Mouse (Mus musculus): ENCODE measurements around the gene A630001G21Rik. TPM values are rescaled to one million over a fixed set of nuclear protein-coding genes. Genes with fewer than 3 reads are reported as not detected.

The A630001G21Rik gene
- polyA plus RNA-seq, 1 experiment from 2014 or later, result 0.19 TPM

DNA sequence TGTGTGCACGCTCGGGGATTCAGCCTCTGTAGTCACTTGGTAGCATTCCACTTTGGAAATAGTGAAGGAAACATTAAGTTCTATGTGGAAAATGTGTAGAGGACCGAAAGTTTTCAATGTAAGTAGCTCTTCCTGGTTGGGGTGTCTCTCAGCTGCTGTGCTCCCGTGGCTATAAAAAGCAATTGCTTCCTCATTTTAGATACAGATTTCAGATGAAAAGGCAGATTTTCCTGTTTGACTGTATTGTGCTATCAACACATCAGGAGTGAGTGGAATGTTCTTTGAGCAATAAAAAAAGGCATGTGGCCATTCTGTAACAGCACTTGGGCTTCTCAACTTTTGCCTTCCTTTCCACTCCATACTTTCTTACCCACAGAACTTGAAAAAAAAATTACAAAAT, 30.8 kb upstream of the A630001G21Rik start:
- Histone ChIP-seq H3K27me3 (ENCODE audit: control insufficient read depth, insufficient read depth, low read depth, low read length) (no peaks in the 10 kb centered on the region), H3K4me1 (ENCODE audit: control insufficient read depth, insufficient read depth, low read length) (peaks cover 3% of the 10 kb centered on the region; the same call in 1 of the 2 replicates), H3K9ac (ENCODE audit: low read depth, low read length) (no peak overlapping the region), H3K4me2 (ENCODE audit: low read length) (no peak overlapping the region), H3K36me3 (ENCODE audit: control insufficient read depth, insufficient read depth, low read length) (no peaks in the 10 kb centered on the region), H3K4me3 (ENCODE audit: low read depth, low read length) (no peak overlapping the region), H3K9me3 (replicated peaks; ENCODE audit: control insufficient read depth, low read length, poor library complexity, severe bottlenecking) (no peaks in the 10 kb centered on the region), H3K27ac (ENCODE audit: low read length) (no peak overlapping the region)
- WGBS, result 80% methylated on average over 4 of the region's 4 CpGs
- no peak for ATAC-seq

DNA sequence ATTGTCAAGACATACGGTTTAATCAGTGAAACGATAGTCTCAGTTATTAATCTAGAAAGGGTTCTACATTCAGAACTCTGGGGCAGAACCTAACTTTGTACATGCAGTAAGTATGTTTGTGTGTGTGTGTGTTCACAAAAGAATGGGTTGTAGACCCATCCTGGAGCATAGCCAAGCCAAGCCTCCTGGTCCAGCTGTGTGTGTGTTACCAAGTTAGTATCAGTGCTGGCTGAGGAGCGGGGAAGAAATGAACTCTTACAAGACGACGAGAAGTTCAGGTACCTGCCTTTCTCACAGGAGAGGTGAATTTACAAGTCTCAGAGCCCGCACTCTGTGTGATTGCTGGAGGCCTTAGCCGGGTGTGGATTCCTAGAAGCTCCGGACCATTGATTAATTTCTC, 26.1 kb upstream of the A630001G21Rik start:
- Histone ChIP-seq H3K4me1 (ENCODE audit: control insufficient read depth, insufficient read depth, low read length) (peaks cover 5% of the 10 kb centered on the region; the same call in 1 of the 2 replicates), H3K9ac (ENCODE audit: low read depth, low read length) (no peak overlapping the region), H3K4me3 (ENCODE audit: low read depth, low read length) (no peak overlapping the region), H3K27me3 (ENCODE audit: control insufficient read depth, insufficient read depth, low read depth, low read length) (no peaks in the 10 kb centered on the region), H3K9me3 (replicated peaks; ENCODE audit: control insufficient read depth, low read length, poor library complexity, severe bottlenecking) (no peaks in the 10 kb centered on the region), H3K36me3 (ENCODE audit: control insufficient read depth, insufficient read depth, low read length) (no peaks in the 10 kb centered on the region), H3K27ac (ENCODE audit: low read length) (no peak overlapping the region), H3K4me2 (ENCODE audit: low read length) (no peak overlapping the region)
- ATAC-seq, result no peak
- WGBS, result 95% methylated on average over 8 of the region's 8 CpGs

DNA sequence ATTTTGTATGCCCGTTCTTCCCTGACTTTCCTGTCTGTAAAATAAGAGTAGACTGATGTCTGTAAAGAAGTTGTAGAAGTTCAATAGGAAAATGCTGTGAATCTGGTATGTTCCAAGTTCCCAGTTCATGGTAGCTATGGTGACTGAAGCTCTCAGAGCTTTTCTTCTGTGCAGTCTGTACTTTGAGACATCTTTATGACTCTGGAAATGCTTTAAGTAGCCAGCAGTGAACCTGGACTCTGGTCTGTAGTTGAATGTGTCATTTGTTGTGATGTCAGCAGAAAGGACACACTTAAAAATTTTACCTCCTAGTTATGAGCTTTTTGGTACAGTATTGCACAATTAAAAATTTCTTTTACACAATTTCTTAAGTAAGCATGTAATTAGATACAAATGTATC, 24.1 kb upstream of the A630001G21Rik start:
- Histone ChIP-seq H3K27ac (ENCODE audit: low read length) (no peak overlapping the region), H3K9ac (ENCODE audit: low read depth, low read length) (no peak overlapping the region), H3K4me3 (ENCODE audit: low read depth, low read length) (no peak overlapping the region), H3K9me3 (replicated peaks; ENCODE audit: control insufficient read depth, low read length, poor library complexity, severe bottlenecking) (no peaks in the 10 kb centered on the region), H3K36me3 (ENCODE audit: control insufficient read depth, insufficient read depth, low read length) (no peaks in the 10 kb centered on the region), H3K27me3 (ENCODE audit: control insufficient read depth, insufficient read depth, low read depth, low read length) (no peaks in the 10 kb centered on the region), H3K4me1 (ENCODE audit: control insufficient read depth, insufficient read depth, low read length) (peaks cover 8% of the 10 kb centered on the region; the same call in 1 of the 2 replicates), H3K4me2 (ENCODE audit: low read length) (no peak overlapping the region)
- WGBS, result 87% methylated on average over 1 of the region's 1 CpGs
- no peak for ATAC-seq

DNA sequence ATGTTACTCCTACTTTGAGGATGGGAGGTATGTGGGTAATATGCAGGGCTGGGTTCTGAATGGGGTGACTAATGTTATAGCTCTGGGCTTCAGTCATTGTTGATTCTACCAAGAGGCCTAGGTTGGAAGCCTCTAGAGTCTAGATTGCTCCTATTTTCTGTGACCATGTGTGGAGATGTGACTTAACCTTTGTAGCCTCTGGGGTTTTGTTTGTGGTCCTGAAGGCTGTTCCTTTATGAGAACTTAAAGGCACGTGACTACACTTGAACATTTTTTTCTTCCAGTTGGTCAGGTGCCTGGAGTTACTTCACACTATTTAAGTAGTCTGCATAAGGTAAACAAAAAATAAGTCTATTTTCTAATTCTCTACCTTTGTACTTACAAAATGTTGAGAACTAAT, 21.3 kb upstream of the A630001G21Rik start:
- H3K27me3 ChIP-seq (ENCODE audit: control insufficient read depth, insufficient read depth, low read depth, low read length), result no peaks in the 10 kb centered on the region
- no peaks in the 10 kb centered on the region for H3K36me3 ChIP-seq (ENCODE audit: control insufficient read depth, insufficient read depth, low read length)
- H3K4me1 ChIP-seq (ENCODE audit: control insufficient read depth, insufficient read depth, low read length), result peaks cover 19% of the 10 kb centered on the region
- no peak overlapping the region for H3K27ac ChIP-seq (ENCODE audit: low read length)
- no peak overlapping the region for H3K9ac ChIP-seq (ENCODE audit: low read depth, low read length)
- WGBS, result 89% methylated on average over 1 of the region's 1 CpGs
- H3K9me3 ChIP-seq (replicated peaks; ENCODE audit: control insufficient read depth, low read length, poor library complexity, severe bottlenecking), result no peaks in the 10 kb centered on the region
- H3K4me3 ChIP-seq (ENCODE audit: low read depth, low read length), result no peak overlapping the region
- H3K4me2 ChIP-seq (ENCODE audit: low read length), result no peak overlapping the region
- no peak for ATAC-seq

DNA sequence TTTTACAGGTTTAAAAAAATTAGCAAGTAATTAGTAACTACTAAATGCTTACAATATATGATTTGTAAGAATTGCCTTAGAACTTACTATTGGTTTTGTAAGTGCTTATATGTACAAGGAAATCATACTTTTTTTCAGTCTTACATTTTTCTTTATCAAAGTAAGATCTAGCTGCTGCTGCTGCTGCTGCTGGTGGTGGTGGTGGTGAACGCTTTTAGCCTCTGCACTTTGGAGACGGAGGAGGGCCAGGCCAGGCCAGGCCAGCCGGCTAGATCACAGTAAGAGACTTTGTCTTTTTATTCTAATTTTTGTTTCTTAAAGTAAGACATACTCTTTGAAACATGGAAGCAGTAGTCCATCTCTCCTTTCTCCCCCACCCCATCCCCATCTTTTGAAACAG, 16.8 kb upstream of the A630001G21Rik start:
- H3K36me3 ChIP-seq (ENCODE audit: control insufficient read depth, insufficient read depth, low read length), result no peaks in the 10 kb centered on the region
- no peak overlapping the region for H3K9ac ChIP-seq (ENCODE audit: low read depth, low read length)
- no peak overlapping the region for H3K4me3 ChIP-seq (ENCODE audit: low read depth, low read length)
- no peak overlapping the region for H3K27ac ChIP-seq (ENCODE audit: low read length)
- no peaks in the 10 kb centered on the region for H3K9me3 ChIP-seq (replicated peaks; ENCODE audit: control insufficient read depth, low read length, poor library complexity, severe bottlenecking)
- H3K4me2 ChIP-seq (ENCODE audit: low read length), result peak overlapping the region; percentile 26
- peaks cover 19% of the 10 kb centered on the region for H3K4me1 ChIP-seq (ENCODE audit: control insufficient read depth, insufficient read depth, low read length)
- WGBS, result 54% methylated on average over 3 of the region's 3 CpGs
- no peak for ATAC-seq
- H3K27me3 ChIP-seq (ENCODE audit: control insufficient read depth, insufficient read depth, low read depth, low read length), result no peaks in the 10 kb centered on the region

DNA sequence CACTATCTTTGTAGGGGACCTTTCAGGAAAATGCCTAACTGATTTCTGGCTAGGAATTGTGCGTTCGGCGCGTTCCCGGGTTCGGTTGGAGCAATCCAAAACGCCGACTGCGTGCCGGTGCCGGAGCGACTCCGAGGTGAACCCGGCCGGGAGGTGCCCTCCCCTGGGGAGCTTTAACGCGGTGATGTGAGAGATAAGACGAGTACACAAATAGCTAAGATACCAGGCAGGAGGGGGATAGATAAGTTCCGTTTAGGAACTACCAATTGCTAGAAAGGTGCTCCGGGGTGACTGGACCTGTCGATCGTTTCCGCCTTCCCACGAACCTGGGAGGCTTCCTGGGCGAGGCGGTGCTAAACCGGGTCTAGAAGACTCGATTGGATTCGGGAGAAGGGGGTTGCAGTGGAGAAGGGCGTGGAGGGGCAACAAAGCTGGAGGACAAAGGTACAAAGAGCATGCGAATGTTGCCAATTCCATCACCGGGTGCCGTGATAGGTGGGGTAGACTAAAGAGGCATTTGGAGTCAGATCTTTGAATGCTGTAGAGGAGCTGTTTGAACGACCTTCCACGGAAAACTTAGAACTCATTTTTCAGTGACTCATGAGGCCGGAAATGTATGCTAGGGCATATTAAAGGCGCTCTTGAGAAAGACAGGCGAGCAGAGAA, 15.8 kb upstream of the A630001G21Rik start:
- Histone ChIP-seq H3K4me3 (ENCODE audit: low read depth, low read length) (peak overlapping the region; percentile 100), H3K9me3 (replicated peaks; ENCODE audit: control insufficient read depth, low read length, poor library complexity, severe bottlenecking) (no peaks in the 10 kb centered on the region), H3K4me2 (ENCODE audit: low read length) (peak overlapping the region; percentile 80), H3K27me3 (ENCODE audit: control insufficient read depth, insufficient read depth, low read depth, low read length) (no peaks in the 10 kb centered on the region), H3K4me1 (ENCODE audit: control insufficient read depth, insufficient read depth, low read length) (peaks cover 19% of the 10 kb centered on the region), H3K9ac (ENCODE audit: low read depth, low read length) (peak overlapping the region; percentile 98), H3K36me3 (ENCODE audit: control insufficient read depth, insufficient read depth, low read length) (no peaks in the 10 kb centered on the region), H3K27ac (ENCODE audit: low read length) (peak overlapping the region; percentile 93)
- WGBS, result under 1% methylated on average over 38 of the region's 38 CpGs
- ATAC-seq, result peak; percentile 7

DNA sequence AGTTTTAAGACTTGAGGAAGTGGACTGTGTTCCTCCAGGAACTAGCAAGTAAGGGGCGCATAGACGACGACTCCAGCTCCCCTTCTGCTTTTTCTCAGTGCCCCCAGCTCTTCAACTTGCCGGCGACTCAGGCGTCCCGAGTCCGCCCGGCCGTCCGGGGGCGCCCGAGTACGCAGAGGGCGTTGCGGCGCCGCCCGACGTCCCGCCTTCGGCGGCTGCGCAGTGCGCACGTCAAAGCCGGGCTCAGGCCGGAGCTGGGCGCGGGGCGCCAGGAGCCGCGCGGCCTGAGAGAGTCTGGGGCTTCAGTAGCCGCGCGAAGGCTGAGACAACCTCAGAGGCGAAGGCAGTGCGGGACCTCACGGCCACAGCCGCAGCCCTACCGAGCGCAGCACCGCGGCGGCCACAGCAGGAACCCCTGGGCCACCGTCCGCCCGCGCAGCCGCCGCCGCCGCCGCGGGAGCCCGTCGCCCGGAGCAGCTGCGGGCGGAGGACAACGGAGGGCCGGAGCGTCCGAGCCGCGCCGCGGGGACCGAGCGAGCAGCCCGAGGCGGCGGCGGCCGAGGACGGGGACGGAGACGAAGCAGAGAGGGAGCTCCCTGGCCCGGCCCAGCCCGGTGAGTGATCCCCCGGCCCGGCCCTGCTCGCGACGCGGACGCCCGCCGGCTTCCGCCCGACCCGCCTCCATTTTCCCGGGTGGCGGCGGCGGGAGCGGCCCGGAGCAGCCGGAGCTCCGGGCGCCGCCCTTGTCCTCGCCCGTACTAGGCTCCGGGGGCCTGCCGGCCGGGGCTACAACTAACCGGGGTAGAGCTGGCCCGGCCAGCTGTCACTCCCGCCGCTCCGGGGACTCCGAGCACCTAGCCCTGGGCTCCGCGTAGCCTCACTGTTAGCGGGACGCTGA, 15.0 kb upstream of the A630001G21Rik start, which contains the start of gene Cab39:
TSS of gene Cab39 (plus strand) at position 234 of the 898 bp plus-strand sequence.
- H3K27ac ChIP-seq (ENCODE audit: low read length), result peak within 1 kb of the TSS; percentile 93
- H3K4me2 ChIP-seq (ENCODE audit: low read length), result peak within 1 kb of the TSS; percentile 80
- H3K9me3 ChIP-seq (replicated peaks; ENCODE audit: control insufficient read depth, low read length, poor library complexity, severe bottlenecking), result no peaks in the 10 kb centered on the region
- WGBS, result under 1% methylated on average over 88 of the region's 118 CpGs
- H3K4me3 ChIP-seq (ENCODE audit: low read depth, low read length), result peak within 1 kb of the TSS; percentile 100
- H3K36me3 ChIP-seq (ENCODE audit: control insufficient read depth, insufficient read depth, low read length), result no peaks in the 10 kb centered on the region
- no peaks in the 10 kb centered on the region for H3K27me3 ChIP-seq (ENCODE audit: control insufficient read depth, insufficient read depth, low read depth, low read length)
- ATAC-seq, result peak; percentile 96
- H3K9ac ChIP-seq (ENCODE audit: low read depth, low read length), result peak within 1 kb of the TSS; percentile 98
- H3K4me1 ChIP-seq (ENCODE audit: control insufficient read depth, insufficient read depth, low read length), result peaks cover 17% of the 10 kb centered on the region

DNA sequence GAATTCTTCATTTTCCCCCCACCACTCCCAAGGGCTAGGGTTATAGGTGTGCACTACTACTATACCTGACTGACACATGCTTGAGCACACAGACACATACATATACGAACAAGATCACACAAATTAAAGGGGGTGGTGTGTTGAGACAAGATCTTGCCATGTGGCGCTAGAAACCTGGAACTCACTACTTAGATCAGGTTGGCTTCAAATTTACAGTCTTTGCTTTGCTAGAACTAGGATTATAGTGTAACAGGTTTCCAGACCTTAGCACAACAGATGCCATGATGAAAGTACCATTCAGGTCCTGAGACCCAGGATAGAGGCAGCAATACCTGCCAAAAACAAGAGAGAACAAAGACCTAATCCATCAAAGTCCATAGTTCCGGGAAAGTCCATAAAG, 13.0 kb upstream of the A630001G21Rik start:
- Histone ChIP-seq H3K4me3 (ENCODE audit: low read depth, low read length) (no peak overlapping the region), H3K4me1 (ENCODE audit: control insufficient read depth, insufficient read depth, low read length) (peaks cover 11% of the 10 kb centered on the region), H3K9ac (ENCODE audit: low read depth, low read length) (no peak overlapping the region), H3K36me3 (ENCODE audit: control insufficient read depth, insufficient read depth, low read length) (no peaks in the 10 kb centered on the region), H3K9me3 (replicated peaks; ENCODE audit: control insufficient read depth, low read length, poor library complexity, severe bottlenecking) (no peaks in the 10 kb centered on the region), H3K27ac (ENCODE audit: low read length) (no peak overlapping the region), H3K27me3 (ENCODE audit: control insufficient read depth, insufficient read depth, low read depth, low read length) (no peaks in the 10 kb centered on the region), H3K4me2 (ENCODE audit: low read length) (no peak overlapping the region)
- WGBS, result 83% methylated on average over 3 of the region's 3 CpGs
- no peak for ATAC-seq

DNA sequence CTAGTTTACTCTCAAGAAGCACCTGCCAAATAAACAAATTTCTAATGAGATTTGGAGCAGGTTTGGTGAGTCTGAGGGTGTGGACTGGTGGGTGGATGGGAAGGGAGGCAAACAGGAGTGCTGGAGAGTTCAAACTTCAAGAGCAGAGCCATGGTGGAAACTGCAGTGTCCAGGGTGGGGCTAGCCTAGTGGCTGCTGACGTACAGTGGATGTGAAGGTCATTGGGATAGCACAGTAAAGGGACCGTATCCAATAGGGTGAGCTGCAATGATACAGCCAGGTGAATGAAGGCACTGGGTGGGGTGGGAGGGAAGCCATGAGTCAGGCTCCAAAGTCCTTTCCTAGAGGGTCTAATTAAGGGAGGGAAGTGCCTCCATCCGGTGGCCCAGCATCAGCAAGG, 12.1 kb upstream of the A630001G21Rik start:
- Histone ChIP-seq H3K4me1 (ENCODE audit: control insufficient read depth, insufficient read depth, low read length) (peaks cover 7% of the 10 kb centered on the region), H3K9ac (ENCODE audit: low read depth, low read length) (no peak overlapping the region), H3K27me3 (ENCODE audit: control insufficient read depth, insufficient read depth, low read depth, low read length) (no peaks in the 10 kb centered on the region), H3K36me3 (ENCODE audit: control insufficient read depth, insufficient read depth, low read length) (no peaks in the 10 kb centered on the region), H3K9me3 (replicated peaks; ENCODE audit: control insufficient read depth, low read length, poor library complexity, severe bottlenecking) (no peaks in the 10 kb centered on the region), H3K27ac (ENCODE audit: low read length) (no peak overlapping the region), H3K4me2 (ENCODE audit: low read length) (no peak overlapping the region), H3K4me3 (ENCODE audit: low read depth, low read length) (no peak overlapping the region)
- 82% methylated on average over 3 of the region's 3 CpGs for WGBS
- ATAC-seq, result no peak

All from midbrain, embryonic 16.5 days (tissue).